Mouse (Mus musculus) T-cell, adult 2 months (primary cell): ENCODE results near the gene Cdt1.

Source experiments
- DNase-seq: peaks from one replicate; pipeline ENCODE4 v3.0.0; 2022; ENCODE audit warnings: low spot score

The Cdt1 gene

GRCm38 (mm10) chr8:122574667-122575251 lies 6.9 kb downstream of the Cdt1 start:
- DNase-seq, result no peak

- DNase-seq, result no peak
Observed at GRCm38 (mm10) chr8:122575286-122575685, 7.5 kb downstream of the Cdt1 start.

GRCm38 (mm10) chr8:122575735-122576647 lies 8.2 kb downstream of the Cdt1 start:
- DNase-seq, result no peak

GRCm38 (mm10) chr8:122576648-122577022 lies 8.8 kb downstream of the Cdt1 start, which contains the start of gene Aprt:
Aprt (minus strand) TSS chr8:122576909.
- peak; percentile 95 for DNase-seq

GRCm38 (mm10) chr8:122577116-122577515 lies 9.3 kb downstream of the Cdt1 start:
- DNase-seq, result no peak

GRCm38 (mm10) chr8:122579196-122579595 lies 11.4 kb downstream of the Cdt1 start:
- no peak for DNase-seq

GRCm38 (mm10) chr8:122580926-122581325 lies 13.1 kb downstream of the Cdt1 start:
- no peak for DNase-seq

GRCm38 (mm10) chr8:122584981-122585380 lies 17.2 kb downstream of the Cdt1 start:
- no peak for DNase-seq

- no peak for DNase-seq
Observed at GRCm38 (mm10) chr8:122585411-122585891, 17.6 kb downstream of the Cdt1 start.

- DNase-seq, result no peak
Observed at GRCm38 (mm10) chr8:122586171-122586570, 18.4 kb downstream of the Cdt1 start.

- DNase-seq, result no peak
Observed at GRCm38 (mm10) chr8:122586749-122587148, 18.9 kb downstream of the Cdt1 start.

- no peak for DNase-seq
Observed at GRCm38 (mm10) chr8:122593240-122593639, 25.4 kb downstream of the Cdt1 start.

- DNase-seq, result no peak
Observed at GRCm38 (mm10) chr8:122593783-122594507, 26.1 kb downstream of the Cdt1 start.

- DNase-seq, result no peak
Observed at GRCm38 (mm10) chr8:122596031-122596430, 28.2 kb downstream of the Cdt1 start.

- no peak for DNase-seq
Observed at GRCm38 (mm10) chr8:122600666-122601065, 32.9 kb downstream of the Cdt1 start.

GRCm38 (mm10) chr8:122604640-122605039 lies 36.8 kb downstream of the Cdt1 start:
- DNase-seq, result no peak

- DNase-seq, result no peak
Observed at GRCm38 (mm10) chr8:122605367-122605766, 37.6 kb downstream of the Cdt1 start.

- no peak for DNase-seq
Observed at GRCm38 (mm10) chr8:122606810-122607209, 39.0 kb downstream of the Cdt1 start.

- no peak for DNase-seq
Observed at GRCm38 (mm10) chr8:122610209-122610608, 42.4 kb downstream of the Cdt1 start.

- DNase-seq, result no peak
Observed at GRCm38 (mm10) chr8:122610612-122611277, 42.9 kb downstream of the Cdt1 start.

GRCm38 (mm10) chr8:122611295-122612133 lies 43.7 kb downstream of the Cdt1 start, which contains the start of the genes Galns and Trappc2l:
Galns (minus strand) TSS chr8:122611463.
Trappc2l (plus strand) TSS chr8:122611640.
- DNase-seq, result peak; percentile 96
